Comparison of ENCODE assay signal across 24 mouse cellular contexts in the genomic region with DNA sequence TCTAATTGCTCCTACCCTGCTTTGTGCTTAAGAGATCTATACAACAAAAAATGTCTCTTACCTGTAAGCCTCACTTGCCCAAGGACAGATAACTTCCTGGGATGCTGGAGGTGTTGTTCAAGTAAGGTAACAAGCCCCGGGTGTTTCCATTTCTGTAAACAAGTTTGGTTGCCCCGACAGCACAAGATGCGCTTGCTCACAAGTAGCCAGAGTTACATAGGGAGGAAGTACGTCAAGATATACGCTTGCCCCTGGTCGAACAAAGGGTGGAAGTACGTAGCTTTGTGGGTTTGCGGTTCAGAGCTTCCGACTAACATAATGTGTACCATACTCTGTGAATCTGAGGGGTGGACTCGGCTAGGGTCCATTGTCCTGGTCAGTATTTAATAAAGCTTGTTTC. TPM values are rescaled to one million over a fixed set of nuclear protein-coding genes. Genes with fewer than 3 reads are reported as not detected.
DNase-seq lines count a peak whose midpoint lies in the region; ATAC-seq lines count a peak whose summit lies in the region.
"Had no signal": no experiment of that assay in that cellular context is flagged by ENCODE, and none has a peak within 500 bp of the region (broad histone marks: within the 10 kb centered on the region; RNA-seq: fewer than 3 reads in every experiment).

No protein-coding gene starts in this region.

- H3K4me2 ChIP-seq in liver, embryonic 13.5 days, result peak overlapping the region; percentile 23; the same call in 1 of the 2 replicates
- H3K4me2 ChIP-seq: heart, embryonic 13.5 days; hindbrain, embryonic 14.5 days; kidney, embryonic 15.5 days; liver, embryonic 15.5 days had no signal

- no peak overlapping the region for H3K27ac ChIP-seq in liver, embryonic 13.5 days
- H3K27ac ChIP-seq in limb, embryonic 10.5 days, result no peak overlapping the region
- H3K27ac ChIP-seq: heart, embryonic 13.5 days; hindbrain, embryonic 14.5 days; kidney, embryonic 15.5 days; left cerebral cortex, adult 2 months; liver, embryonic 15.5 days had no signal

- no peaks in the 10 kb centered on the region for H3K36me3 ChIP-seq in liver, embryonic 13.5 days
- no peaks in the 10 kb centered on the region for H3K36me3 ChIP-seq in limb, embryonic 10.5 days
- H3K36me3 ChIP-seq: heart, embryonic 13.5 days; kidney, embryonic 15.5 days; liver, embryonic 15.5 days had no signal

- 0 out of 2 replicates have a peak, but pooled peaks cover 2% of the 10 kb centered on the region for H3K27me3 ChIP-seq in liver, embryonic 13.5 days
- no peaks in the 10 kb centered on the region for H3K27me3 ChIP-seq in limb, embryonic 10.5 days (ENCODE audit: low read depth, poor library complexity, severe bottlenecking)
- H3K27me3 ChIP-seq: heart, embryonic 13.5 days; kidney, embryonic 15.5 days; liver, embryonic 15.5 days had no signal

- ATAC-seq in liver, embryonic 13.5 days (ENCODE audit: low read depth), result no peak
- ATAC-seq: intestine, postnatal 0 days; lung, postnatal 0 days had no signal

- no peak overlapping the region for H3K9ac ChIP-seq in liver, embryonic 13.5 days
- H3K9ac ChIP-seq: heart, embryonic 13.5 days; hindbrain, embryonic 14.5 days; kidney, embryonic 15.5 days; liver, embryonic 15.5 days had no signal

- 54% methylated on average over 10 of the region's 10 CpGs for WGBS in liver, embryonic 13.5 days (ENCODE audit: insufficient replicate concordance)
- 84% methylated on average over 10 of the region's 10 CpGs for WGBS in limb, embryonic 10.5 days

- H3K4me1 ChIP-seq in liver, embryonic 13.5 days (replicated peaks), result peaks cover 20% of the 10 kb centered on the region
- H3K4me1 ChIP-seq in limb, embryonic 10.5 days, result 0 out of 2 replicates have a peak, but pooled peaks cover 7% of the 10 kb centered on the region
- H3K4me1 ChIP-seq: heart, embryonic 13.5 days; kidney, embryonic 15.5 days; megakaryocyte, embryonic 14.5 days had no signal

- no peak overlapping the region for H3K4me3 ChIP-seq in liver, embryonic 13.5 days (replicated peaks)
- H3K4me3 ChIP-seq in limb, embryonic 10.5 days, result no peak overlapping the region
- H3K4me3 ChIP-seq: heart, embryonic 13.5 days; kidney, embryonic 15.5 days; left cerebral cortex, adult 2 months; liver, embryonic 15.5 days; megakaryocyte, embryonic 14.5 days had no signal

- peak; percentile 9 for DNase-seq in thymus, postnatal 0 days (ENCODE audit: low spot score)
- DNase-seq in thymus, postnatal 4 days, result no peak
- DNase-seq in T-cell, adult 2 months (ENCODE audit: low spot score), result peak; percentile 16
- no peak for DNase-seq in liver, embryonic 13.5 days
- no peak for DNase-seq in spleen, postnatal 4 days (ENCODE audit: low spot score in 2 of 2)
- no peak for DNase-seq in limb, embryonic 10.5 days (ENCODE audit: low spot score)
- DNase-seq in ovary, postnatal 14 days (ENCODE audit: low spot score), result no peak
- DNase-seq: adrenal gland, postnatal 10 days; cerebellum, adult 9-11 months; embryo, embryonic 11 days; heart, adult 11 months; kidney, postnatal 4 days; layer of hippocampus, adult 9-11 months; left cerebral cortex, postnatal 4 days; midbrain, embryonic 14.5 days; thymus, adult 18-20 months had no signal

- H3K9me3 ChIP-seq in liver, embryonic 13.5 days (replicated peaks), result no peaks in the 10 kb centered on the region
- H3K9me3 ChIP-seq in limb, embryonic 10.5 days (replicated peaks), result no peaks in the 10 kb centered on the region
- H3K9me3 ChIP-seq: heart, embryonic 13.5 days; kidney, embryonic 15.5 days; liver, embryonic 15.5 days; megakaryocyte, embryonic 14.5 days had no signal

RNA-seq across cellular contexts. Expression of a gene that starts 25.7 kb away (rescaled TPM):
- 47.0 and 49.4 TPM in 2 replicates for polyA plus RNA-seq in thymus, postnatal 0 days (2015; fragmentation: Nextera tagmentation; extraction: Ambion mirVana)
- polyA plus RNA-seq in liver, embryonic 13.5 days (2015; fragmentation: Nextera tagmentation; extraction: Ambion mirVana), result 44.9 and 53.7 TPM in 2 replicates
- 70.4 and 80.8 TPM in 2 replicates for polyA plus RNA-seq in limb, embryonic 10.5 days (2016; fragmentation: Nextera tagmentation; extraction: Ambion mirVana)

Comparison
In these comparisons a context has a peak if more than half of its experiments do, and no peak if none do; other contexts are left out.
1. DNase-seq: peak in thymus, postnatal 0 days (single experiment) and T-cell, adult 2 months (single experiment); none in thymus, postnatal 4 days (single experiment), liver, embryonic 13.5 days (single experiment), spleen, postnatal 4 days (0 of 2), limb, embryonic 10.5 days (single experiment) and ovary, postnatal 14 days (single experiment).